Mouse (Mus musculus): ENCODE measurements around the gene Gm27029. TPM values are rescaled to one million over a fixed set of nuclear protein-coding genes. Genes with fewer than 3 reads are reported as not detected.

The Gm27029 gene
- 0.33 TPM in 1 of 2 replicates, not detected in the other for polyA plus RNA-seq (2012; ENCODE audit: low replicate concordance)

DNA sequence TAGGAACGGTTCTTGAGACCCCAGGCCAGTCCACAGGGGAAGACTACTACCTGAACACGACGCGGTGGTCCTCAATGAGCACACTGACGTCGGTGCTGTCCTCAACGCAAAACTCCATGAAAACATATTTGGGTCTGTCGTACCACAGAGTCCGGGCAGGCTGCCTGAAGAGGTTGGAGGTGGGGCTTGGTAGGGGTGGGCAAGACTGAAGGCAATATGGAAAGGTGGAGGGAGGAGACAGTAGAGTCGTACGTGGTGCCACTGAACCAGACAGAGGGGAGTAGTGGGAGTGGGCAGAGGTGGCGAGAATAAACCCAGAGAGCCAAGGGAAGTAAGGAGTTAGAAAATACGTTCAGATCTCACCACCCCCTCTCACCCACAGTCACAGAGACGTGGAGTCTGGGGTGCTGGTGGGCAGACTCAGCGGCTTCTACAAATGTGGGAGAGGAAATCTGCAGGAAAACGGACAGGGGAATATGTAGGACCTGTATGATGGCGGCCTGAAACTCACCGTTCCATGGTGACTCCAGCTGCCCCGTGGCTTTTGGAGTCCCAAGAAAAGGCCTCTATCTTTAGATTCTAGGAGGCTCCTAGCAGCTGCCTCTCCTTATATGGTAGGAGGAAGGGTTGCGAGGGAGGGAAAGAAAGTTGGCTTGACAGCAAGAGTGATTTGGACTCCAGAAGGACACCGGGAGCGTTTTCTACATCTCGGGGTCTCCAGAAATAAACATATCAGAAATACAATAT is at the start of gene Gm27029:
Gene Gm27029 (minus strand): TSS at position 692 of the 747 bp plus-strand sequence.

DNA sequence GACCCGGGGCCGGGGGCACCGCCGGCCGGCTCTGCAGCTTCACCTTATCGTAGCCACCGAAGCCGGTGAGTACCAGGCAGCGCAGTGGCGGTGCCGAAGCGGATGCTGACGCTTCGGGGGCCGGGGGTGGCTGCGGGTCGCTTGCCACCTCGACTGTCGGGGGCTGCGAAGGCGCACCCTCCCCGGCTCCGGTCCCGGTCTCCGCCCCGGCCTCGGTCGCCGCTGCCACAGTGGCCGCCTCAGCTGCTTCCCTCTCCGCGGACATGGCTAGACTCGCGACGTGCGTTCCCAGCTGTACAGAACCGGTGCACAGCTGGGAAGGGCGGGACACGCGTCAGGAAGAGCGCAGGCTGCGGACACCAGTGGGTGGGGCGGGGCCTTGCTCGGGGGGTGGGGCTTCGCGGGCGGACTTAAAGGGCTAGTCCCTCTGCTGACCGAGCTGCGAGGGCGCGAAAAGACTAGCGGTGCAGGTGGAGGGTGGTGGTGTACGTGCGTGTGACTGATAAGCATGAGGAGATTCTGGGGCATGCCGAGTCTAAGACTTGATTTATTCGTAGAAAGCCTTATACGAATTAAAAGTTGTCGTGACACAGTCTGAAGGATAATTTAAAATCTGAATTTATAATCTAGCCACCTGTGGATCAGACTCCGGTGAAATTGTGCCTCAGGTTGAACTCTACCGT is 41.4 kb upstream of the Gm27029 start, which contains the start of gene Vat1:
Gene Vat1 (minus strand): TSS at position 362 of the 683 bp plus-strand sequence.

DNA sequence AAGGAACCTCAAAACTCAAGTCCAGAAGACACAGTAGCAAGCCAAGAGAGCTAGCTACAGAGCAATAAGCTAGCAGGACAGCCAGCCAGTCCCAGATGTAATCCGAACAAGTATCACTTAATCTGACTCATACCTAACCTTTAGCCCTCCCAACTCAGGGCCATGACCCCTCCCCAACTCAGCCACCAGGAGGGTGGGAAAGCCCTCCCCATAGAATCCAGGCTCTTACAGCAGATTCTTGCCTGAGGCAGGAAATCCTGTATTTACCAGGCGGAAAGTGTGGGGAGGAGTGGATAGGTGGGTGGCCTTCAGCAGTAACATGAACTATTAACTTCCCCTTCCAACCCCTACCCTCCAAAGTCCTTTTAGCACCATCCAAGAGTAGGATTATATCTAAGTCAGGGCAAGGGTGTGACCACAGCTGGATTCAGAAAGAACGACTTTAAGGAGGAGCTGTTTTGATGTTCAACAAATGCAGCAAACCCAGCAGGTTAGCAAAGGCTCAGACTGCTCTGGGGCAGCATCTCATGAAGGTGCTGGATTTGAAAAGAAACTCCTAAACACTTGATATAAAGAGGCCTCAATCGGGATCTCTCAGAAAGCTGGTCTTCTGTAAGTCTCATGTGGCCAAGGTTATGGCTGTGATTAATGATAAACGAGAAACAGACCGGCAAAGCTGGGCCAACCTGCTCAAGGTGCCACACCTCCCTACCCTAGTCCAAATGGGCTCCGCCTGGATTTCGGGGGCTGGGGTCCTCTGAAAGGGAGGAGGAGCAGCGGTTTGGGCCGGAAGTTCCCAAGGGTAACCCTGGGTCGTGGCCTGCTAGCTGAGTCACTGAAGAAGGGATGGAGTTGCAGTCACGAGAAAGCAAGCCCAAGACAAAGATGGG is 39.9 kb upstream of the Gm27029 start, which contains the start of gene Rnd2:
Gene Rnd2 (plus strand): TSS at position 789 of the 890 bp plus-strand sequence.

DNA sequence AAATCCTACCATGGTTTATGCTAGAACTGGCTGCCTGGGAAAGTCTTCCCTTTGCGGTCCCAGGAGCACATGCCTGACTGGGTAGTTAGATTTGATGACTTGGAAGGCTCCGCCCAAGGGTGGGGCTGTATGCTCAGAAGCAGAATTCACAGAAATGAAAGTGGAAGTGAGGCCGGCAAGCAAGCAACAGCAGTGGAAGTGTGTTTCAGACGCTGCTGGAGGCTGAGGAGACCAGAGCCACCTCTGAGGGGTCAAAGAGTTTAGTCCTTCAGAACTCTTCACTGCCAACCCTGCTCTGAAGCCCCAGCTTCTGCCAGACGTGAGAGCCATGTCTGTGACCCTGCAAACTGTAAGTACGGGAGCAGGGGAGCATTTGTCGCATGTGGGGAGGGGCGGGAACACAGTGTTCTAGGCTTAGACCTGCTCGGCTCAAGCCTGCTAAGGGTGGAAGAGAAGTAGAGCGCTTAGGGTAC is 23.7 kb upstream of the Gm27029 start, which contains the start of gene Ifi35:
Gene Ifi35 (plus strand): TSS at position 134 of the 473 bp plus-strand sequence.

DNA sequence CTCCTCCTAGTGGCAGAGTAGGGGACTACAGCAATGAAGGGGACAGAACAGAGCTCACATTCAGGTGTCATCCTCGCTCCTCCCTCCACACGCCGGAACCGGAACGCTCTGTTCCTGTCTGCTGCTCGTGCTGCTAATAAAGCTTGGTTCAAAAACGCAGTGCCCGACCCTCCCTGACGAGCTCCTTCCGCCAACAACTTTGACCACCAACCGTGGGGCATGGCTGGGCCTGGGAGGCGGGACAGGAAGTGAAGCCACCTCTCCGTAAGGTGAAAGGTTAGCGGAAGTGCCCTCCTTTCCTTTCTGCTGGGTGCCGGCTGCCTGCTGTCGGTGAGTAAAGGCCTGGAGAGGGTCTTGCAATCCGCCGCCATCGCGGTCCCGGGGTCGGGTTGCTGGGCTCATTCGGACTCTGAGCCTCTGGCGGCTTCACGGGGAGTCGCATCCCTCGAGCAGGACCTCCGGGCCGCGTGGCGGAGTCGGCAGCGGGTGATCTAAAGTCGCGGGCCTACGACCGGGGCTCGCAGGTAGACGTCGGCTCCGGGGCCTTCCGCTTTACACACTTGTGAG is 17.6 kb upstream of the Gm27029 start, which contains the start of gene Rpl27:
Gene Rpl27 (plus strand): TSS at position 172 of the 567 bp plus-strand sequence.

DNA sequence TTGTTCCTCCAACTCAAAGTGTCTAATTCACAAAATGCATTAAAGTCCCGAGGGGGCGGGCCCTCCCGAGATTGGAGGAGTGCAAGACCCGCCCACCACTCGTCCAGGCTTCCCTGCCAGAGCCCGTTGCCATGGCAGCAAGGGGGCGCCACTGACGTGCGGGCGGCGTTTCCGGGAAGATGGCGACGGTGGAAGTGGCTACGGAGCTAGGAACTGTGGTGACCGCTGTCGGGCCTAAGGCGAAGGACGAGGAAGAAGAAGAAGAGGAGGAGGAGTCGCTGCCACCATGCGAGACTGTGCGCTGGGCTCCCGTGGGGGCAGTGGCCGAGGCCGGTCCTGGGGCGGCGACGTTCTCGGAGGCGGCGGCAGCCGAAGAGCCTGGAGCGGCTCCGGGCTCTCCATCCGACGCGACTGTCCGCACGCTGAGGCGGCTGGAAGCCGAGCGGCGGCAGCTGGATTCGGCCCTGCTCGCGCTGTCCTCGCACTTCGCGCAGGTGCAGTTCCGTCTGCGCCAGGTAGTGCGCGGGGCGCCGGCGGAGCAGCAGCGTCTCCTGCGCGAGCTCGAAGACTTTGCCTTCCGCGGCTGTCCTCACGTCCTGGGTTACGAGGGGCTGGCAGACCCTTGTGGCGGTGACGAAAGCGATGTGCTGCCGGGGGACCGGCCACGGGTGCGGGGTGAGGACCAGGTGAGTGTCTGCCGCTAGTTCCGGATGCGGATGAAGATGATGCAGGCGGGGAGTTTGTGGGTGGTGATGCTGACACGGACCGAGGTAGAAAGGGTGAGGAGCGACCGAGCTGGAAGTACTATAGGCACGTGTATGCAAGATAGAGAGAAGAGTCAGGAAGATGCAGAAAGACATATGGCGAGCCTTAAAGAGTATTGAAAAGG is 573 bp upstream of the Gm27029 start, which contains the start of the genes Rundc1 and Ptges3l:
Gene Rundc1 (plus strand): TSS at position 161 of the 889 bp plus-strand sequence.
Gene Ptges3l (minus strand): TSS at position 409 of the 889 bp plus-strand sequence.

DNA sequence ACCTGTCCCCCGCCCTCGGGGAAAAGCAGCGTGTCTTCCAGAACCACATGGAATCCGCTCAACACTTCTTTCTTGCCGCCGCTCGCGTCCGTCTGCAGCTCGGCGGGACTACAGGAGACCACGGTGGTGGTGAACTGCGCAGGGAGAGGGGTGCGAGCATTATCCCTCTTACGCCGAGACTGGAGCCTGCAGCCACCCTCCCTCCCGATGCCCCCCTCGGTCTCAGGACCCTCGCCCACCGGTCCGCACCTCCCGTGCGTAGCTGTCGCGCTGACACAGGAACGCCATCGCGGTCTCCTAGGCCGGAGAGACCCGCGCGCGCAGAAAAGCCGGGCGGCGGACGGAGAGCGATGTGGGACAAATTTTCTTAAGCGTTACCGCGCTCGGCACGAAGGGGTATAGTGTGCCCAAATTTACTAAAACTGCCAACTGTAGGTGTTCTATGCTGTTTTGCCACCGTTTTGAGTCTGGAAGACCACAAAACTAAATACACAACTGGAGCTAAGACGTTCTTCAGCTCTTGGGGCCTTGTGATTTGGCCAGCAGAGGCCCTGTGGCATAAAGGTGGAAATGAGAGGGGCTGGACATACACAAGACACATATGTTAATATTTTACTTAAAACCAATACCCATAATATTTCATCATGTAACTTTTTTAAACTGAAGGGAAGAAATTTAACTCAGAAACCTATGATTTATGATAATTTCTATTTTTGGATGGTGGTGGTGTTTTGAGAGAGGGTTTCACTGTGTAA is 7.3 kb downstream of the Gm27029 start, which contains the start of gene Aarsd1:
Gene Aarsd1 (minus strand): TSS at position 515 of the 755 bp plus-strand sequence.

DNA sequence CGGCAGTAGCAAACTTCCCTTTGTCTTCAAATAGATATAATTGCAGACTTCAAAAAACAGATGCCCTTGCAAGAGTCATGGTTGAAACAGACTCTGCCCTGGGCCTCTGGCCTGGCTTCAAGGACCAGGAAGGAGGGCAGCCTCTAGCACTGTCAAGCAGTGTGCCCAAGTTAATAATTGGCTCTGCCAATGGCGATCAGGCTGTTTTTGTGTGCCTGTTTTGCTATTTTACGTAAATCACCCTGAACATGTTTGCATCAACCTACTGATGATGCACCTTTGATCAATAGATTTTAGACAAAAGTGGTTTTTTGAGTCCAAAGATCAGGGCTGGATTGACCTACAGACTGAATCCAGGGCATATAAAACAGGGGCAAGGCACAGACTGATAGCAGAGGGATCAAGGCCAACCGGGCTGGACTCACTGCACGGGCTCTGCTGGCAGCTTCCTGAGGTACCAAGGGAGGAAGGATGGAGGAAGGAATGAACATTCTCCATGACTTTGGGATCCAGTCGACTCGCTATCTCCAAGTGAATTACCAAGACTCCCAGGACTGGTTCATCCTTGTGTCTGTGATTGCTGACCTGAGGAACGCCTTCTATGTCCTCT is 57.2 kb downstream of the Gm27029 start, which contains the start of gene G6pc:
Gene G6pc (plus strand): TSS at position 236 of the 610 bp plus-strand sequence.

Other genes with a start within 250 kb of the Gm27029 start
- gene Ccr10, start 249.4 kb downstream of the Gm27029 start, polyA plus RNA-seq (2012; ENCODE audit: low replicate concordance), result 0.56 and 1.1 TPM in 2 replicates
- 0.88 and 7.2 TPM in 2 replicates for gene Ezh1, start 198.3 kb downstream of the Gm27029 start, polyA plus RNA-seq (2012; ENCODE audit: low replicate concordance)
- 5.4 and 11.1 TPM in 2 replicates for gene Ramp2, start 178.8 kb downstream of the Gm27029 start, polyA plus RNA-seq (2012; ENCODE audit: low replicate concordance)
- gene Vps25, start 171.1 kb downstream of the Gm27029 start, polyA plus RNA-seq (2012; ENCODE audit: low replicate concordance), result 73.9 and 74.5 TPM in 2 replicates
- gene Wnk4, start 164.2 kb downstream of the Gm27029 start, polyA plus RNA-seq (2012; ENCODE audit: low replicate concordance), result 6.0 and 8.9 TPM in 2 replicates
- 0.17 TPM in 1 of 2 replicates, not detected in the other for gene Cntd1, start 145.8 kb downstream of the Gm27029 start, polyA plus RNA-seq (2012; ENCODE audit: low replicate concordance)
- gene Coa3, start 145.7 kb downstream of the Gm27029 start, polyA plus RNA-seq (2012; ENCODE audit: low replicate concordance), result 2.0 and 15.7 TPM in 2 replicates
- 55.6 and 84.1 TPM in 2 replicates for gene Becn1, start 122.5 kb downstream of the Gm27029 start, polyA plus RNA-seq (2012; ENCODE audit: low replicate concordance)
- 97.5 and 117 TPM in 2 replicates for gene Psme3, start 108.6 kb downstream of the Gm27029 start, polyA plus RNA-seq (2012; ENCODE audit: low replicate concordance)
- 11.1 and 13.4 TPM in 2 replicates for gene Aoc2, start 99.7 kb downstream of the Gm27029 start, polyA plus RNA-seq (2012; ENCODE audit: low replicate concordance)
- gene Aoc3, start 94.2 kb downstream of the Gm27029 start, polyA plus RNA-seq (2012; ENCODE audit: low replicate concordance), result 0.37 and 0.41 TPM in 2 replicates
- gene G6pc, start 57.2 kb downstream of the Gm27029 start, polyA plus RNA-seq (2012; ENCODE audit: low replicate concordance), result not detected in 2 replicates
- 38.8 and 49.0 TPM in 2 replicates for gene Aarsd1, start 7.2 kb downstream of the Gm27029 start, polyA plus RNA-seq (2012; ENCODE audit: low replicate concordance)
- 4.3 and 5.0 TPM in 2 replicates for gene Rundc1, start 289 bp upstream of the Gm27029 start, polyA plus RNA-seq (2012; ENCODE audit: low replicate concordance)
- gene Ptges3l, start 537 bp upstream of the Gm27029 start, polyA plus RNA-seq (2012; ENCODE audit: low replicate concordance), result 0.16 and 0.95 TPM in 2 replicates
- gene Rpl27, start 17.5 kb upstream of the Gm27029 start, polyA plus RNA-seq (2012; ENCODE audit: low replicate concordance), result 98.1 and 303 TPM in 2 replicates
- gene Ifi35, start 23.6 kb upstream of the Gm27029 start, polyA plus RNA-seq (2012; ENCODE audit: low replicate concordance), result 22.6 and 37.1 TPM in 2 replicates
- gene Rnd2, start 40.2 kb upstream of the Gm27029 start, polyA plus RNA-seq (2012; ENCODE audit: low replicate concordance), result 3.2 and 4.2 TPM in 2 replicates
- 45.9 and 70.6 TPM in 2 replicates for gene Vat1, start 41.4 kb upstream of the Gm27029 start, polyA plus RNA-seq (2012; ENCODE audit: low replicate concordance)
- 0.80 and 24.6 TPM in 2 replicates for gene Brca1, start 127.2 kb upstream of the Gm27029 start, polyA plus RNA-seq (2012; ENCODE audit: low replicate concordance)
- gene Nbr1, start 127.4 kb upstream of the Gm27029 start, polyA plus RNA-seq (2012; ENCODE audit: low replicate concordance), result 37.6 and 46.4 TPM in 2 replicates
- gene Tmem106a, start 157.4 kb upstream of the Gm27029 start, polyA plus RNA-seq (2012; ENCODE audit: low replicate concordance), result 2.0 and 5.9 TPM in 2 replicates
- not detected in 2 replicates for gene Gm11634, start 174.5 kb upstream of the Gm27029 start, polyA plus RNA-seq (2012; ENCODE audit: low replicate concordance)
- gene Rdm1, start 202.4 kb upstream of the Gm27029 start, polyA plus RNA-seq (2012; ENCODE audit: low replicate concordance), result 4.8 and 7.8 TPM in 2 replicates
- gene Arl4d, start 240.7 kb upstream of the Gm27029 start, polyA plus RNA-seq (2012; ENCODE audit: low replicate concordance), result 0.88 and 2.3 TPM in 2 replicates

Measured in leukemia stem cell, adult 10-12 weeks (primary cell).